Mouse (Mus musculus) macrophage (primary cell): ENCODE results near the gene Adi1. TPM values are rescaled to one million over a fixed set of nuclear protein-coding genes. Genes with fewer than 3 reads are reported as not detected.

Experiments used
- H3K27ac ChIP-seq: fragments of 350-480 bp; formaldehyde crosslinking; 2 replicates; pipeline ENCODE4 v1.9.0; 2021
- H3K36me3 ChIP-seq: fragments of 350-480 bp; formaldehyde crosslinking; 2 replicates; pipeline ENCODE4 v1.9.0; 2021; ENCODE audit errors: inconsistent target
- H3K4me3 ChIP-seq: fragments of 350-480 bp; formaldehyde crosslinking; 2 replicates; pipeline ENCODE4 v1.9.0; 2021; ENCODE audit errors: inconsistent target
- H3K79me2 ChIP-seq: fragments of 350-480 bp; formaldehyde crosslinking; 2 replicates; pipeline ENCODE4 v1.9.0; 2021; ENCODE audit errors: inconsistent target
- WGBS: methylation state at CpG from one replicate; pipeline ENCODE4 v1.1.7; 2026; ENCODE audit warnings: inconsistent platforms; ENCODE audit not compliant: missing documents; 5-methylcytosine and 5-hydroxymethylcytosine counted together
- polyA plus RNA-seq: library from polyadenylated mRNA; stranded (reverse); fragments of 250-400 nt; gene quantifications from 3 replicates; pipeline ENCODE4 v1.2.4, GENCODE M21; 2018; ENCODE audit warnings: inconsistent platforms

Adi1 gene
- polyA plus RNA-seq, 1 experiment from 2014 or later, result 88.4 TPM

DNA sequence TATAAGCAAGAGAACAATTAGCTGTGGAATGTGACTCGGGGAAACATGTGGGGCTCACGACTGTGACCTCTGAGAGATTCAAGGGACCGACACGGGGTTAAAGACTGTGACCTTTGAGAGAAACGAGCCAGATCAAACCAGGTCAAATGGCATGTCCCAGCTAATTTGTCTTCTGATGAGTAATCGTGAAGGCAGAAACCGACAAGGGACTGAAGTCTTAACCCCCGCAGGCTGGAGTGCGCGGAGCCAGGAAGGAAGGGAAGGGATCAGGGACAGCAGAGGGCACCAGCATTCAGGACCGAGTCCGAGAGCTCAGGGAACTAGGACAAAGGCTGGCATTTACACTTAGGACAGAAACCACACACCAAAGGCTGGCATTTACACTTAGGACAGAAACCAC, 29.4 kb downstream of the Adi1 start:
- Histone ChIP-seq H3K4me3 (no peak overlapping the region), H3K27ac (no peak overlapping the region), H3K36me3 (peaks cover 25% of the 10 kb centered on the region; the same call in 1 of the 2 replicates), H3K79me2 (no peaks in the 10 kb centered on the region)
- WGBS, result 91% methylated on average over 12 of the region's 12 CpGs

DNA sequence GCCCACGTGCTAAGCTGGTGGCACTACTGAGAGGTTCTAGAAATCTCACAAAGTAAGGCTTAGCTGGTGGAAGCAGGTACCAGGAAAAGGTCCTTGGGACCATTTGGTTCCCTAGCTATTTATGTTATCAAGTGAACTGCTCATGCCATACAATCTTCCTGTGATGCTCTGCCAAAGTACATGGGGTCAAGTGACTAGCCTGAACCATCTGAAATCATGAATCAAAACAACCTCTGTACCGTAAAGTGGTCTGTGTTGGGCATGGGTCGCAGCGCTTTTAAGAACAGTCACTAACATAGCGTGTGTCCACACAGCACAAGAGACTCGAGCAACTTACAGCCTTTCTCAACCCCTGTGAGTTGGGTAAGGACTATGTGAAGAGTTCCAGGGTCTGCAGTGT, 30.2 kb downstream of the Adi1 start:
- Histone ChIP-seq H3K4me3 (no peak overlapping the region), H3K79me2 (no peaks in the 10 kb centered on the region), H3K27ac (no peak overlapping the region), H3K36me3 (peaks cover 33% of the 10 kb centered on the region)
- 94% methylated on average over 6 of the region's 6 CpGs for WGBS

DNA sequence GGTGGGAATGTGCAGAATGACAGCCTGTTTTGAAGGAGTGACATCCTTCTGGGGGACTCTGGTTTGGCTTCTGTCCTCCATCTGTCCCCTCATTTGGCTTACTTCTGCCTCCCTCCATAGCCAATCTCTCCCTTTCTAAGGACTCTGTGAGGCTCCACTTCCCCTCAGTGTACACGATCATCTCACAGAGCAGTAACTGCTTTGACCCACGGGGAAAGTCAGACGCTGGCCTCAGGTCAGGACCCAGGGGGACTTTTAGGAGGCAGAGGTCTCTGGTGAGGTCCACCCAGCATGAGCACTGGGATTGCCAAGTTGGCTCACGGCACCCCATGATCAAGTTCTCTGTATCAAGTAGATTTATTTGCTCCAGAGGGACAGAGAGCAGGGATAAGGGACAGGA, 33.1 kb downstream of the Adi1 start:
- Histone ChIP-seq H3K4me3 (no peak overlapping the region), H3K36me3 (peaks cover 54% of the 10 kb centered on the region), H3K27ac (no peak overlapping the region), H3K79me2 (no peaks in the 10 kb centered on the region)
- WGBS, result 92% methylated on average over 4 of the region's 4 CpGs

DNA sequence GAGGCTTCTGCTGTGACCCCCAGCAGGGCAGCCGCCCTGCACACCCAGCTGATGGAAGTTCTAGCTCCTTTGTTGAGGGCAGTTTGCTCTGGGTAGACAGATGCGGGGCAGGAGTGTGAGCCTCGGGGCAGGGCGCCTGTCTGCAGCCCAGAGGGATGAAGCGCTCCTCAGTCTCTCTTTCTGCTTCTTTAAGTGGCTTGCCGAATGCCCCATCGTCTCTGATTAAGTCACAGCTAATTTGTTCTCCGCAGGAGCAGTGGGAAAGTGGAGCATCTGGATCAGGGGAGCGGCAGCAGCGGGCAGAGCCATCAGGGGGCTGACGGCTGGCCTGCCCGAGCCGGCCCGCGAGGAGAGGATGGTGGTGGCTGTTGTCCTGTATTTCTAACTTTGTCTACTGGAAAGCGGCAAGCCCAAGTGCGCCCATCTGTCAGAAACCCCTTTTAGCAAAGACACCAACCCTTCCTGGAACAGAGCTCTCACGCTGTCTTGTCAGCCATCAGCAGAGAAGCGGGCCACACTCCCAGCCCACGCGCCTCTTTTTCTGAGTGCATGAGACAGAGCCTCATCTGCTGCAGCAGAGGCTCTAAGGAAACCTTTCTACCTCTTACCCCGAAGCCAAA, 35.6 kb downstream of the Adi1 start:
- Histone ChIP-seq H3K36me3 (peaks cover 53% of the 10 kb centered on the region), H3K27ac (no peak overlapping the region), H3K79me2 (no peaks in the 10 kb centered on the region), H3K4me3 (no peak overlapping the region)
- WGBS, result 95% methylated on average over 19 of the region's 22 CpGs

DNA sequence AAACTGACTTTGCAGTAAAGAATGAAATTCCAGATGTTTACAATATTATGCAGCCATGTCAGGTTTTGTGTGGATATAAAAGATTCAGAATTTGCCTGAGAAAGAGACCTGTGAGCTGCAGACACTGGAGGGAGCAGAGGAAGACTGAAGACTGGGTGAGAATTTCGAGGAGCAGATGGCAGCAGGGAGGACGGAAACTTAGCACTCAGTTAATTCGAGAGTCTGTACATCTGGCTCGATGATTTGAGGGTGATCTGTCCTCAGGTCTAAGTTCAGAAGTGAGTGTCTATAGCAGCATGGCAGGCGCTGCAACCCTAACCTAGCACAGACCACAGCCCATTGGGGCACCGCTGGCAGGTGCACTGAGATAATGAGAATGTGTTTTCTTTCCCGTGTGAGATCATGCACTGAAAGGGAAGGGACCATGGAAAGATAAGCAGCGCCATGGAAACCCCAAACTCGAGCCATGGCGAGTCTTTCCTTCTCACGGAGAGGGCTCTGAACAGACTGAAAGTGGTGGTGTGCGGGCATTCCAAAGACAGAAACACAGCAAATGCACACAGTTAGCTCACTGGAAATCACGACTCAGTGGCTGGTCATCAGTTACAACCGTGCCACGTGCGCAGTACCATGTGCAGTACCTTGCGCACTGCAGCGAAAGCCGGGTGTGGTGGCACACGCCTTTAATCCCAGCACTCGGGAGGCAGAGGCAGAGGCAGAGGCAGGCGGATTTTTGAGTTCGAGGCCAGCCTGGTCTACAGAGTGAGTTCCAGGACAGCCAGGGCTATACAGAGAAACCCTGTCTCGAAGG, 40.0 kb downstream of the Adi1 start:
- no peaks in the 10 kb centered on the region for H3K79me2 ChIP-seq
- 96% methylated on average over 24 of the region's 24 CpGs for WGBS
- peaks cover 49% of the 10 kb centered on the region for H3K36me3 ChIP-seq
- no peak overlapping the region for H3K4me3 ChIP-seq
- no peak overlapping the region for H3K27ac ChIP-seq

DNA sequence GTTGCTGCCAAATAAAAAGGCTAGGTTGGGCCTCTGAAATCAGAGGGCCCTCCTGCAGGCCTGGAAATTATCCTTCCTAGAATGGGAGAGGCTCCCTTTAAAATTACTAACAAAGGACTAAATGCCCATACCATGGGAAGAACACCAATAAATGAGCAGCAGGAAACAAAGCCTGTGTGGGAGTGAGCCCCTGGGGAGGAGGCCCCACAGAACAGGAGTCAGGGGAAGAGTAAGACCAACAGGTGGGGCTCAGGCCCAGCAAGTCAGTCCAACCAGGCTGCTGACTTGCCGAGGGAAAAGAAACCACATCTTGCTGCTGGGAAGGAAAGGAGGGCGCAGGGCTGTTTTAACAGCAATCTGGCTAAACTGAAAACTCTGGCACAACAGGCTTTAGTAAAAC, 42.0 kb downstream of the Adi1 start:
- WGBS, result 83% methylated on average over 2 of the region's 2 CpGs
- H3K36me3 ChIP-seq, result peaks cover 50% of the 10 kb centered on the region
- no peaks in the 10 kb centered on the region for H3K79me2 ChIP-seq
- no peak overlapping the region for H3K4me3 ChIP-seq
- no peak overlapping the region for H3K27ac ChIP-seq

DNA sequence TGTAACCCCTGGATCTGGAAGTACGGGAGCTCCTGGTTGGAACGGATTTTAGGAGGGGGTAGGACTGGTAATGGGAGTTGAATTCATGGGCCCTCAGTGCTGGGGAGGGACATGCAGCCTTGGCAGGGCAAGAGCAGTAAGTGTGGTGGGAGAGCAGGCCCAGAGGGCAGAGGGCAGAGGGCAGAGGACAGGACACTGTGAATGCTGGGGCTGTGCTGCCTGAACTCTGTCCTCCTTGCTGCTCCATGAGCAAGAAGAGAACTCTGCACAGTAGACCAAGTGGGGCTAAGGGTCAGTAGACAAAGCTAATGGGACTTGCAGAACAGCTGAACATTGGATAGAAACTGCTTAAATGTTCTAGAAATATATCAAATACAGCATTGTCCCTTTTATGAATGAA, 43.1 kb downstream of the Adi1 start:
- H3K36me3 ChIP-seq, result peaks cover 50% of the 10 kb centered on the region
- 95% methylated on average over 2 of the region's 2 CpGs for WGBS
- no peak overlapping the region for H3K4me3 ChIP-seq

DNA sequence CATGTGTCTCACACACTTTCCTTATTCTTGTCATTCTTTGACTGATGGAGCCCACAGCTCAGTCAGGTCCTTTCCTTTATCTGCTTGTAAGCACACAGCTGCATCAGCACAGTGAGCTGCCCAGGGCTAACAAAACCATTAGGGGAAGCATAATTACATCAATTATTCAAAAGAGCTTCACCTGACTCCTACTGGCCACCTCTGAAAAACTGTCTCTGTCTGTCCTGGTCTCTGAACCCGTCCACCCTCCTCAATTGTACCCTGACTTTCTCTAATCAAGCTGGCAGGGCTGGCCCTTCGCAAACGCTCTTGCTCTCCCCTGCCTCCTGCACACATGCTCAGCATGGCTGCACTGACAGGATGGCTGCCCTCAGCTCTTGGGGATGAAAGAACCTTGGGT, 49.3 kb downstream of the Adi1 start:
- Histone ChIP-seq H3K4me3 (no peak overlapping the region), H3K36me3 (peaks cover 33% of the 10 kb centered on the region), H3K27ac (no peak overlapping the region), H3K79me2 (no peaks in the 10 kb centered on the region)
- 93% methylated on average over 3 of the region's 3 CpGs for WGBS

More for the DNA sequence above, 43.1 kb downstream of the Adi1 start:
- no peaks in the 10 kb centered on the region for H3K79me2 ChIP-seq
- no peak overlapping the region for H3K27ac ChIP-seq

DNA sequence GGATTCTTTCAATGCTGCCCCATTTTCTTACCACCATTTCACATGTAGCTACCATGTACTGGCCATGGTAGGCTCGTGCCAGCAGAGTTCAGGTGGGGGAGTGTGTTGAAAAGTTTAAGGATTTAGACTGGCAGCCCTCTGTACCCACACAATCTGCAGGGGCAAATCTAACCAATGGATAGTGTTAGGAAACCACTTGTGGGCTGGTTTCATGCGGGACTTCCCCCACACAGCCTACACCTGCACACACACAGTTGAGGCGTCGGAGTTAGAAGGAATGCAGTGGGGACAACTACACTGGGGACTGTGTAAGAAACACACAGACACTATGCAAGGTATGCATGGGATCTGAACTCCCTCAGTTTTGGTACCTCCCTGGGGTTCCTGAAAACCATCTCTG, 51.2 kb downstream of the Adi1 start:
- WGBS, result 81% methylated on average over 4 of the region's 4 CpGs
- peaks cover 21% of the 10 kb centered on the region for H3K36me3 ChIP-seq
- H3K4me3 ChIP-seq, result no peak overlapping the region
- no peak overlapping the region for H3K27ac ChIP-seq
- no peaks in the 10 kb centered on the region for H3K79me2 ChIP-seq

DNA sequence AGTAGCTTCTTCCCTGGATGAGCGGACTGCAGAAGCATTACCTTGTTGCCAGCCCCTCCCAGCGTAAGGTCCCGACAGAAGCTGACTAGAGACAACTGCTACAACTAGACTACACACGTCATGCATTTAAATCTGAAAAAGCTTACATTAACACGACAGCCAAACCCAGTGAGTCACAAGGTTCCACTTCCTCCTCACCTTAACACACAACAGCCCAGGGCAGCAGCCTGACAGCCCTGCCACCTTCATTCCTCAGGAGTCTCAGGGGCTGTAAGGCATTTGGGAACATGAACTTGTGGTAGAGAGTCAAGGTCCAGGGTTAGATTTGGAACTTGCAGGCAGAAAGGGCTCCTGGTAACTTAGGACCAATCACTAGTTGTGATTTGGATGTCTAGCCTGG, 52.0 kb downstream of the Adi1 start:
- Histone ChIP-seq H3K27ac (no peak overlapping the region), H3K79me2 (no peaks in the 10 kb centered on the region), H3K4me3 (no peak overlapping the region), H3K36me3 (peaks cover 13% of the 10 kb centered on the region)
- 49% methylated on average over 5 of the region's 5 CpGs for WGBS

Other genes starting within 250 kb of the Adi1 start
- not detected in 3 replicates for gene Dcdc2c, start 122.8 kb upstream of the Adi1 start, polyA plus RNA-seq
- not detected in 3 replicates for gene Allc, start 92.7 kb upstream of the Adi1 start, polyA plus RNA-seq
- not detected in 3 replicates for gene Colec11, start 51.9 kb upstream of the Adi1 start, polyA plus RNA-seq
- gene Rps7, start 39.3 kb upstream of the Adi1 start, polyA plus RNA-seq, result 564 to 875 TPM (median 829 TPM) in 3 replicates
- gene Rnaseh1, start 25.6 kb upstream of the Adi1 start, polyA plus RNA-seq, result 16.6 to 20.1 TPM (median 16.7 TPM) in 3 replicates
- 18.0 to 21.8 TPM (median 20.5 TPM) in 3 replicates for gene Trappc12, start 75.2 kb downstream of the Adi1 start, polyA plus RNA-seq
- gene Eipr1, start 76.6 kb downstream of the Adi1 start, polyA plus RNA-seq, result 8.4 to 17.5 TPM (median 16.8 TPM) in 3 replicates